ENCODE assay signal across 9 mouse cellular contexts in the genomic region with DNA sequence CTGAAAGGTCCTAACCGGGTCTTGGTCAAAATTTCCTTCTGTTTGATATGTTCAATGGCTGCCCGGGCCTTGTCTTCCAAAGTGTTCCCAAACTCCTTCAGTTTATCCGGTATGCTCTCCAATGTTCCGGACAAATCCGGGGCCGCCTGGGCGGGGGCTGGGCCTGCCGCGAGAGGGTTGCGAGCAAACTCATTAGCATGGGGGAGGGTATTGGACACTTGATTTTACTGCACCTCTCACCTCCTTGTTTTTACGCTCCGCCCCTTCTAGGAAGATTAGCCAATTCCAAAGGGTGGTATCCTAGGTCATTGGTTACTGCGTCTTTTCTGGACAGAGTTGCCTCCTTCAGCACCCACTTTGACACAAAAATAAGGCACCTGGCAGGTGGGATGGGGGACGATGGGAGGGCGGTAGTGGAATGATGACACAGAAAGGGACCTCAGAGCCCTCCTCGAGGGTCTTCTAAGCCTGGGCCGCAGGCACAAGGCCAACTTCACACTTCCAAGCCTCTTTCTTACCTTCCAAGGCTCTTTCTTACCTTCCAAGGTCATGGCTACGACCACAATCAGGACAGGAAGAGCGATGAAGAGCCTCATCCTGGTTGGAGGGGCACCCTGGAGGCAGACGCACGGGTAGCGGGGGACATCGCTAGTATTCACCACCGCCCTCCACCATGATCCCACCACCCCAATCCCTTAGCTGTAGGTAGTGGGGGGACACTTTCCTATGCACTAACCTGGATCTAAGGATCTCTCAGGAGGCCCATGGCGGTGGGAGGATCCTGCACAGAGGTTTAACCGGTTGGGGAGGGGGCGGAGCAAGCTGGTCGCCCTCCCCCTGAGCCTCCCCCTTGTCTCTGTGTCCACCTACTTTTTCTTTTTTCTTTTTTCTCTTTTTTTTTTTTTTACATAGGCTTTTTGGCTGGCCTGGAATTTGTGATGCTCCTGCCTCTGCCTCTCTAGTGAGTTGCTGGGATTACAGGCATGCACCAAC. TPM values are rescaled to one million over a fixed set of nuclear protein-coding genes. Genes with fewer than 3 reads are reported as not detected.
A peak's percentile ranks its signal among the peaks of the same experiment; 100 is the strongest.
DNase-seq lines count a peak whose midpoint lies in the region; ATAC-seq lines count a peak whose summit lies in the region.
"Had no signal": no experiment of that assay in that cellular context is flagged by ENCODE, and none has a peak within 500 bp of the region (broad histone marks: within the 10 kb centered on the region; RNA-seq: fewer than 3 reads in every experiment).

Gene Apoc1, minus strand, starts transcription at position 788 of the 993 bp plus-strand sequence.

- DNase-seq in midbrain, embryonic 11.5 days (ENCODE audit: low spot score, missing footprints): peak; percentile 37
- no peak for DNase-seq in left cerebral cortex, postnatal 14 days (ENCODE audit: low spot score in 2 of 2)
- no peak for DNase-seq in gastrocnemius, postnatal 4 days (ENCODE audit: low spot score in 2 of 2)

- H3K9ac ChIP-seq in midbrain, embryonic 11.5 days (ENCODE audit: low read length): peak within 1 kb of the TSS; percentile 20; the same call in 1 of the 2 replicates
- H3K9ac ChIP-seq in midbrain, embryonic 15.5 days: no peak within 1 kb of the TSS
- no peak within 1 kb of the TSS for H3K9ac ChIP-seq in limb, embryonic 12.5 days (replicated peaks)
- H3K9ac ChIP-seq in neural tube, embryonic 15.5 days (replicated peaks): no peak within 1 kb of the TSS
- H3K9ac ChIP-seq: limb, embryonic 13.5 days had no signal

- WGBS in midbrain, embryonic 11.5 days: 53% methylated on average over 28 of the region's 28 CpGs
- WGBS in midbrain, embryonic 15.5 days: 51% methylated on average over 28 of the region's 28 CpGs
- WGBS in limb, embryonic 12.5 days: 42% methylated on average over 28 of the region's 28 CpGs
- 53% methylated on average over 28 of the region's 28 CpGs for WGBS in neural tube, embryonic 15.5 days

- peak within 1 kb of the TSS; percentile 46 for H3K4me3 ChIP-seq in erythroblast, embryonic 14.5 days (replicated peaks)
- H3K4me3 ChIP-seq in midbrain, embryonic 11.5 days (ENCODE audit: low read depth, low read length): no peak within 1 kb of the TSS
- no peak within 1 kb of the TSS for H3K4me3 ChIP-seq in midbrain, embryonic 15.5 days
- H3K4me3 ChIP-seq in limb, embryonic 12.5 days (replicated peaks): no peak within 1 kb of the TSS
- H3K4me3 ChIP-seq in neural tube, embryonic 15.5 days (replicated peaks): no peak within 1 kb of the TSS
- H3K4me3 ChIP-seq: limb, embryonic 13.5 days had no signal

- H3K4me2 ChIP-seq in midbrain, embryonic 11.5 days: no peak within 1 kb of the TSS
- H3K4me2 ChIP-seq in midbrain, embryonic 15.5 days: no peak within 1 kb of the TSS
- H3K4me2 ChIP-seq in limb, embryonic 12.5 days: peak within 1 kb of the TSS; percentile 3; the same call in 1 of the 2 replicates
- no peak within 1 kb of the TSS for H3K4me2 ChIP-seq in neural tube, embryonic 15.5 days
- H3K4me2 ChIP-seq: limb, embryonic 13.5 days had no signal

- peaks cover 10% of the 10 kb centered on the region for H3K27me3 ChIP-seq in erythroblast, embryonic 14.5 days (ENCODE audit: control insufficient read depth)
- H3K27me3 ChIP-seq in midbrain, embryonic 11.5 days (ENCODE audit: control insufficient read depth, insufficient read depth, low read length): no peaks in the 10 kb centered on the region
- H3K27me3 ChIP-seq in midbrain, embryonic 15.5 days (replicated peaks): no peaks in the 10 kb centered on the region
- H3K27me3 ChIP-seq in limb, embryonic 12.5 days: peaks cover under 1% of the 10 kb centered on the region; the same call in 1 of the 2 replicates
- no peaks in the 10 kb centered on the region for H3K27me3 ChIP-seq in neural tube, embryonic 15.5 days (replicated peaks)
- H3K27me3 ChIP-seq: limb, embryonic 13.5 days had no signal

- peaks cover 9% of the 10 kb centered on the region for H3K36me3 ChIP-seq in erythroblast, embryonic 14.5 days (ENCODE audit: control insufficient read depth)
- peaks cover 9% of the 10 kb centered on the region for H3K36me3 ChIP-seq in midbrain, embryonic 11.5 days (ENCODE audit: control insufficient read depth, insufficient read depth, low read length)
- H3K36me3 ChIP-seq in midbrain, embryonic 15.5 days (replicated peaks): no peaks in the 10 kb centered on the region
- peaks cover 12% of the 10 kb centered on the region for H3K36me3 ChIP-seq in limb, embryonic 12.5 days
- H3K36me3 ChIP-seq in neural tube, embryonic 15.5 days: 0 out of 2 replicates have a peak, but pooled peaks cover 4% of the 10 kb centered on the region

- no peak within 1 kb of the TSS for H3K27ac ChIP-seq in midbrain, embryonic 11.5 days (ENCODE audit: low read depth, low read length)
- no peak within 1 kb of the TSS for H3K27ac ChIP-seq in midbrain, embryonic 15.5 days
- H3K27ac ChIP-seq in limb, embryonic 12.5 days: no peak within 1 kb of the TSS
- H3K27ac ChIP-seq in neural tube, embryonic 15.5 days (replicated peaks): peak within 1 kb of the TSS; percentile 56; the same call in 1 of the 2 replicates
- H3K27ac ChIP-seq: limb, embryonic 13.5 days had no signal

- peaks cover 33% of the 10 kb centered on the region for H3K4me1 ChIP-seq in erythroblast, embryonic 14.5 days (ENCODE audit: control insufficient read depth)
- H3K4me1 ChIP-seq in midbrain, embryonic 11.5 days (ENCODE audit: control insufficient read depth, insufficient read depth, low read length): peaks cover 4% of the 10 kb centered on the region; the same call in 1 of the 2 replicates
- H3K4me1 ChIP-seq in midbrain, embryonic 15.5 days: no peaks in the 10 kb centered on the region
- H3K4me1 ChIP-seq in limb, embryonic 12.5 days (replicated peaks): peaks cover 6% of the 10 kb centered on the region
- peaks cover 5% of the 10 kb centered on the region; the same call in 1 of the 2 replicates for H3K4me1 ChIP-seq in neural tube, embryonic 15.5 days

- ATAC-seq in erythroblast, adult 5-6 weeks (replicated peaks; ENCODE audit: low FRiP score, poor library complexity, severe bottlenecking): no peak
- no peak for ATAC-seq in midbrain, embryonic 11.5 days (ENCODE audit: low FRiP score)
- ATAC-seq in midbrain, embryonic 15.5 days (replicated peaks): no peak
- no peak for ATAC-seq in limb, embryonic 12.5 days (ENCODE audit: insufficient number of reproducible peaks, insufficient read depth, low FRiP score, low TSS enrichment, low read depth)
- no peak for ATAC-seq in neural tube, embryonic 15.5 days (ENCODE audit: low FRiP score)

- intact Hi-C loops in left cerebral cortex, postnatal 14 days (cut with DNase I): loop anchor here (10.0 kb wide), 1 partner anchor 287 kb away; the partner anchor contains the start of genes Ckm and Klc3

- peaks cover 4% of the 10 kb centered on the region; the same call in 1 of the 2 replicates for H3K9me3 ChIP-seq in erythroblast, embryonic 14.5 days (ENCODE audit: control insufficient read depth, low read length)
- peaks cover 4% of the 10 kb centered on the region; the same call in 1 of the 2 replicates for H3K9me3 ChIP-seq in midbrain, embryonic 11.5 days (ENCODE audit: control insufficient read depth, low read length)
- H3K9me3 ChIP-seq in midbrain, embryonic 15.5 days: no peaks in the 10 kb centered on the region
- H3K9me3 ChIP-seq in limb, embryonic 12.5 days: no peaks in the 10 kb centered on the region
- no peaks in the 10 kb centered on the region for H3K9me3 ChIP-seq in neural tube, embryonic 15.5 days (replicated peaks)
- H3K9me3 ChIP-seq: limb, embryonic 13.5 days had no signal

RNA-seq across cellular contexts. Expression of gene Apoc1, which starts in this region (rescaled TPM):
- polyA plus RNA-seq in erythroblast, embryonic 14.5 days (2012): 0.94 and 1.3 TPM in 2 replicates
- total RNA-seq in erythroblast, adult 5-6 weeks (2015; ENCODE audit: low replicate concordance): 5.8 TPM in 1 of 2 replicates, not detected in the other
- 3.6 TPM in 1 of 2 replicates, not detected in the other for total RNA-seq in erythroblast, adult 5-6 weeks (2017; ENCODE audit: low replicate concordance)
- polyA plus RNA-seq in midbrain, embryonic 11.5 days (2014; fragmentation: Nextera tagmentation; extraction: Ambion mirVana): 1.9 and 3.2 TPM in 2 replicates
- polyA plus RNA-seq in midbrain, embryonic 15.5 days (2015; fragmentation: Nextera tagmentation; extraction: Ambion mirVana): 1.5 and 1.6 TPM in 2 replicates
- polyA plus RNA-seq in limb, embryonic 12.5 days (2016; fragmentation: Nextera tagmentation; extraction: Ambion mirVana): 4.6 and 7.0 TPM in 2 replicates
- 6.5 and 7.3 TPM in 2 replicates for polyA plus RNA-seq in neural tube, embryonic 15.5 days (2015; fragmentation: Nextera tagmentation; extraction: Ambion mirVana)
- 1 to 10 TPM; 2.2 to 3.3 TPM for total RNA-seq in left cerebral cortex, postnatal 14 days (2021)
- 10 to 100 TPM in 1 of 2 experiments, 1 to 10 TPM in 1; 1.7 to 14.7 TPM for total RNA-seq in gastrocnemius, postnatal 4 days (2021)
